Mouse (Mus musculus) gastrocnemius, adult 2 months (tissue): ENCODE measurements around the gene Zfand3. TPM values are rescaled to one million over a fixed set of nuclear protein-coding genes. Genes with fewer than 3 reads are reported as not detected.
A peak's percentile ranks its signal among the peaks of the same experiment; 100 is the strongest.

ENCODE experiments used
- DNase-seq: peaks from one replicate; pipeline ENCODE4 v3.0.0; 2022
- H3K27ac ChIP-seq: fragments of 200-600 bp; 2 replicates; pipeline ENCODE4 v1.8.1; 2022; ENCODE audit warnings: mild to moderate bottlenecking
- H3K4me3 ChIP-seq: fragments of 200-600 bp; 2 replicates; pipeline ENCODE4 v1.8.1; 2022; ENCODE audit warnings: mild to moderate bottlenecking, moderate library complexity
- CTCF ChIP-seq: fragments of 200-600 bp; IDR thresholded peaks from 2 replicates; pipeline ENCODE4 v1.8.1; 2022; ENCODE audit warnings: antibody characterized with exemption, mild to moderate bottlenecking, moderate library complexity
- intact Hi-C: fragments of 180-260 bp; cut with DNase I; formaldehyde crosslinking; loops from one replicate; pipeline ENCODE4 v1.15.1; 2025
- total RNA-seq, 2 experiments: library from RNA; stranded (reverse); gene quantifications; 2 replicates each; pipeline ENCODE4 v1.2.3; 2021

Zfand3 gene
- total RNA-seq, 2 experiments from 2014 or later = 193 to 204 TPM

- peak; percentile 84 for DNase-seq
- TF ChIP-seq CTCF = no peak
- H3K4me3 ChIP-seq = no peak overlapping the region
- intact Hi-C loops = loop anchor here (5.0 kb wide), 1 partner anchor 38 kb away; no protein-coding TSS in a partner anchor
- peak overlapping the region; percentile 79 for H3K27ac ChIP-seq
These were observed 236.1 kb downstream of the Zfand3 start for GRCm38 (mm10) chr17:30240659-30241058.

- Histone ChIP-seq H3K4me3 (no peak overlapping the region), H3K27ac (peak overlapping the region; percentile 79)
- intact Hi-C loops = loop anchor here (5.0 kb wide), 1 partner anchor 39 kb away; no protein-coding TSS in a partner anchor
- no peak for TF ChIP-seq CTCF
- no peak for DNase-seq
These were observed 236.5 kb downstream of the Zfand3 start for GRCm38 (mm10) chr17:30241061-30241460.

- peak overlapping the region; percentile 79 for H3K27ac ChIP-seq
- TF ChIP-seq CTCF = no peak
- H3K4me3 ChIP-seq = no peak overlapping the region
- no peak for DNase-seq
- intact Hi-C loops = loop anchor here (5.0 kb wide), 1 partner anchor 40 kb away; no protein-coding TSS in a partner anchor
These were observed 237.3 kb downstream of the Zfand3 start for GRCm38 (mm10) chr17:30241720-30242322.

- no peak overlapping the region for H3K4me3 ChIP-seq
- no peak for TF ChIP-seq CTCF
- peak overlapping the region; percentile 79 for H3K27ac ChIP-seq
- DNase-seq = no peak
- intact Hi-C loops = loop anchor here (5.0 kb wide), 1 partner anchor 40 kb away; no protein-coding TSS in a partner anchor
These were observed 238.1 kb downstream of the Zfand3 start for GRCm38 (mm10) chr17:30242647-30243046.

- Histone ChIP-seq H3K4me3 (no peak overlapping the region), H3K27ac (peak overlapping the region; percentile 79)
- no peak for TF ChIP-seq CTCF
- intact Hi-C loops = loop anchor here (5.0 kb wide), 1 partner anchor 41 kb away; no protein-coding TSS in a partner anchor
- no peak for DNase-seq
These were observed 239.0 kb downstream of the Zfand3 start for GRCm38 (mm10) chr17:30243540-30243939.

- Histone ChIP-seq H3K4me3 (0 out of 2 replicates have a peak overlapping the region, but pooled peaks have one; percentile 21), H3K27ac (peak overlapping the region; percentile 79)
- TF ChIP-seq CTCF = no peak
- DNase-seq = no peak
- intact Hi-C loops = loop anchor here (5.0 kb wide), 1 partner anchor 42 kb away; no protein-coding TSS in a partner anchor
These were observed 240.2 kb downstream of the Zfand3 start for GRCm38 (mm10) chr17:30244651-30245307.

GRCm38 (mm10) chr17:30245308-30245706, 240.8 kb downstream of the Zfand3 start:
- intact Hi-C loops = no loop called here
- peak overlapping the region; percentile 79 for H3K27ac ChIP-seq
- DNase-seq = no peak
- no peak overlapping the region for H3K4me3 ChIP-seq
- no peak for TF ChIP-seq CTCF

- no peak for DNase-seq
- Histone ChIP-seq H3K27ac (no peak overlapping the region), H3K4me3 (no peak overlapping the region)
- no peak for TF ChIP-seq CTCF
- intact Hi-C loops = no loop called here
These were observed 248.5 kb downstream of the Zfand3 start for GRCm38 (mm10) chr17:30253028-30253427.

GRCm38 (mm10) chr17:30253924-30254323, 249.4 kb downstream of the Zfand3 start:
- Histone ChIP-seq H3K27ac (no peak overlapping the region), H3K4me3 (no peak overlapping the region)
- no peak for TF ChIP-seq CTCF
- no peak for DNase-seq
- intact Hi-C loops = no loop called here

GRCm38 (mm10) chr17:30255928-30256560, 251.5 kb downstream of the Zfand3 start:
- DNase-seq = peak; percentile 69
- TF ChIP-seq CTCF = no peak
- Histone ChIP-seq H3K27ac (peak overlapping the region; percentile 75), H3K4me3 (no peak overlapping the region)
- intact Hi-C loops = no loop called here

GRCm38 (mm10) chr17:30258480-30258879, 253.9 kb downstream of the Zfand3 start:
- peak; percentile 61 for DNase-seq

GRCm38 (mm10) chr17:30259938-30260337, 255.4 kb downstream of the Zfand3 start:
- no peak for TF ChIP-seq CTCF
- intact Hi-C loops = loop anchor here (10.0 kb wide), 1 partner anchor 195 kb away; no protein-coding TSS in a partner anchor
- DNase-seq = no peak
- Histone ChIP-seq H3K27ac (no peak overlapping the region), H3K4me3 (no peak overlapping the region)

More at GRCm38 (mm10) chr17:30258480-30258879, 253.9 kb downstream of the Zfand3 start:
- Histone ChIP-seq H3K27ac (peak overlapping the region; percentile 38), H3K4me3 (no peak overlapping the region)
- peak; percentile 41; the same call in 1 of the 2 replicates for TF ChIP-seq CTCF
- intact Hi-C loops = no loop called here

Other genes with a start within 250 kb of the Zfand3 start
- 10 to 100 TPM; 29.5 to 41.3 TPM for gene Mdga1, start 34.6 kb upstream of the Zfand3 start, total RNA-seq